Mouse (Mus musculus) embryonic facial prominence, embryonic 15.5 days (tissue): ENCODE measurements around the gene Nr1h5. TPM values are rescaled to one million over a fixed set of nuclear protein-coding genes. Genes with fewer than 3 reads are reported as not detected.

Experiments
- ATAC-seq: fragments of 200-750 bp; cut with Nextera tagmentation; 2 replicates; pipeline ENCODE4 v1.8.0; 2017; ENCODE audit warnings: low read depth, moderate TSS enrichment; ENCODE audit not compliant: insufficient number of reproducible peaks, low FRiP score, low TSS enrichment
- H3K27ac ChIP-seq: fragments of 300-500 bp; sonication (generic); replicated peaks from 2 replicates; pipeline ENCODE4 v1.5.1; 2015; ENCODE audit warnings: mild to moderate bottlenecking, inconsistent platforms
- H3K27me3 ChIP-seq: fragments of 300-500 bp; sonication (generic); 2 replicates; pipeline ENCODE4 v1.6.1; 2015; ENCODE audit warnings: inconsistent platforms
- H3K36me3 ChIP-seq: fragments of 300-500 bp; sonication (generic); 2 replicates; pipeline ENCODE4 v1.6.1; 2015; ENCODE audit warnings: mild to moderate bottlenecking, inconsistent platforms
- H3K4me1 ChIP-seq: fragments of 300-500 bp; sonication (generic); 2 replicates; pipeline ENCODE4 v1.6.1; 2015; ENCODE audit warnings: inconsistent platforms
- H3K4me2 ChIP-seq: fragments of 300-500 bp; sonication (generic); replicated peaks from 2 replicates; pipeline ENCODE4 v1.6.1; 2015; ENCODE audit warnings: mild to moderate bottlenecking, inconsistent platforms
- H3K4me3 ChIP-seq: fragments of 300-500 bp; sonication (generic); replicated peaks from 2 replicates; pipeline ENCODE4 v1.5.1; 2015; ENCODE audit warnings: mild to moderate bottlenecking, inconsistent platforms
- H3K9ac ChIP-seq: fragments of 300-500 bp; sonication (generic); 2 replicates; pipeline ENCODE4 v1.6.1; 2015; ENCODE audit warnings: inconsistent platforms
- H3K9me3 ChIP-seq: fragments of 300-500 bp; sonication (generic); replicated peaks from 2 replicates; pipeline ENCODE4 v1.6.1; 2016; ENCODE audit warnings: inconsistent platforms
- WGBS: fragments of 180-500 bp; shearing (Covaris S2); methylation state at CpG from one replicate; pipeline ENCODE4 v1.1.7; 2015; 5-methylcytosine and 5-hydroxymethylcytosine counted together
- polyA plus RNA-seq: library from polyadenylated mRNA; unstranded; fragments of >200 nt; fragmentation: Nextera tagmentation; extraction: Ambion mirVana; gene quantifications from 2 replicates; pipeline ENCODE4 v1.2.1, GENCODE M21; 2015

Nr1h5 gene
- 0.07 TPM in 1 of 2 replicates, not detected in the other for polyA plus RNA-seq

DNA sequence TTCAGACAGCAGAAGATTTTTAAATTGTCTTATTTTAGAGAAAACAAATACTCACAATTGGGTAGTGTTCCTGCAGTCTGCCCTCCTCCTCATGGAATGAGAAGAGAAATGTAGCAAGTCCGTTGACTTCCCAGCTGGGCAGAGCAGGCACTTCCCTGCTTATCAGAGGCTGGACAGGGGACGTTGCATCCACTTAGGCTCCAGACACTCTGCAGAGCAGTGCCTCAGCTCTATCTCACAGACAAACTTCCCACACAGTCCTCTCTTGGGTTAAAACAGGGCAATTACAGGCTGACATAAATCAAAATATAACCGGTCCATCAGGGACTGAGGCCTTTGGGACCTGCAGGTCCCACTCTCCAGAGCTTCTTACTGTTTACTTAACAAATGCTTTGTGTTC, at the start of gene Nr1h5:
TSS of gene Nr1h5 (minus strand) at position 101 of the 400 bp plus-strand sequence.
- Histone ChIP-seq H3K9me3 (no peaks in the 10 kb centered on the region), H3K4me1 (no peaks in the 10 kb centered on the region), H3K36me3 (no peaks in the 10 kb centered on the region), H3K27ac (no peak within 1 kb of the TSS), H3K4me2 (no peak within 1 kb of the TSS), H3K4me3 (no peak within 1 kb of the TSS), H3K27me3 (no peaks in the 10 kb centered on the region), H3K9ac (no peak within 1 kb of the TSS)
- 53% methylated on average over 3 of the region's 3 CpGs for WGBS
- ATAC-seq: no peak

DNA sequence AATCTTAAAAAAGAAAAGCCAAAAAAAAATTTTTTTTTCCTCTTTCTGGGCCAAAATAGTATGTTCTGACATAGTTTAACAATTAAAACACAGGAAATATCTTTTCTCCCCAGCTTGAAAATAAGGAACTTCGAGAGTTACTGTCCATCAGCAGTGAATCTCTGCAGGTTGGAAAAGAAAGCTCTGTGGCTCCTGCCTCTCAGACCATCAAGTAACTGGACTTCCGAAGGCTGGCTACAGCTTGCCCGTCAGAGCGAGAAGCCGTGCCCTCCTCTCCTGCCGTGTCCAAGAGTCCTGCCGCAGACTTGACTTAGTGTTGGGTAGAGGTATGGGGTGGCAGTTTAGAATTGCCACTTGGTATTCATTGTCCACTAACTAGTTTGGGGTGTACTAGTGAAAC, 37.7 kb upstream of the Nr1h5 start:
- no peak overlapping the region for H3K4me3 ChIP-seq
- no peak overlapping the region for H3K4me2 ChIP-seq
- WGBS: 95% methylated on average over 7 of the region's 7 CpGs
- H3K9me3 ChIP-seq: no peaks in the 10 kb centered on the region
- H3K9ac ChIP-seq: no peak overlapping the region
- H3K27me3 ChIP-seq: no peaks in the 10 kb centered on the region
- no peak for ATAC-seq
- no peak overlapping the region for H3K27ac ChIP-seq
- peaks cover 60% of the 10 kb centered on the region for H3K36me3 ChIP-seq
- peaks cover 9% of the 10 kb centered on the region for H3K4me1 ChIP-seq

GRCm38 (mm10) chr3:102997591-102997990, 33.7 kb upstream of the Nr1h5 start:
- Histone ChIP-seq H3K27ac (no peak overlapping the region), H3K9ac (no peak overlapping the region), H3K4me2 (no peak overlapping the region), H3K36me3 (peaks cover 42% of the 10 kb centered on the region), H3K4me1 (peaks cover 16% of the 10 kb centered on the region), H3K27me3 (no peaks in the 10 kb centered on the region), H3K9me3 (no peaks in the 10 kb centered on the region), H3K4me3 (no peak overlapping the region)
- ATAC-seq: no peak
- WGBS: 77% methylated on average over 3 of the region's 3 CpGs

- ATAC-seq: no peak
- 52% methylated on average over 10 of the region's 10 CpGs for WGBS
- Histone ChIP-seq H3K9me3 (no peaks in the 10 kb centered on the region), H3K9ac (no peak overlapping the region), H3K36me3 (peaks cover 37% of the 10 kb centered on the region), H3K27ac (no peak overlapping the region), H3K27me3 (no peaks in the 10 kb centered on the region), H3K4me3 (peak overlapping the region; percentile 82; the same call in 1 of the 2 replicates), H3K4me2 (no peak overlapping the region), H3K4me1 (peaks cover 16% of the 10 kb centered on the region)
Measured at GRCm38 (mm10) chr3:102997036-102997435, 33.1 kb upstream of the Nr1h5 start.

DNA sequence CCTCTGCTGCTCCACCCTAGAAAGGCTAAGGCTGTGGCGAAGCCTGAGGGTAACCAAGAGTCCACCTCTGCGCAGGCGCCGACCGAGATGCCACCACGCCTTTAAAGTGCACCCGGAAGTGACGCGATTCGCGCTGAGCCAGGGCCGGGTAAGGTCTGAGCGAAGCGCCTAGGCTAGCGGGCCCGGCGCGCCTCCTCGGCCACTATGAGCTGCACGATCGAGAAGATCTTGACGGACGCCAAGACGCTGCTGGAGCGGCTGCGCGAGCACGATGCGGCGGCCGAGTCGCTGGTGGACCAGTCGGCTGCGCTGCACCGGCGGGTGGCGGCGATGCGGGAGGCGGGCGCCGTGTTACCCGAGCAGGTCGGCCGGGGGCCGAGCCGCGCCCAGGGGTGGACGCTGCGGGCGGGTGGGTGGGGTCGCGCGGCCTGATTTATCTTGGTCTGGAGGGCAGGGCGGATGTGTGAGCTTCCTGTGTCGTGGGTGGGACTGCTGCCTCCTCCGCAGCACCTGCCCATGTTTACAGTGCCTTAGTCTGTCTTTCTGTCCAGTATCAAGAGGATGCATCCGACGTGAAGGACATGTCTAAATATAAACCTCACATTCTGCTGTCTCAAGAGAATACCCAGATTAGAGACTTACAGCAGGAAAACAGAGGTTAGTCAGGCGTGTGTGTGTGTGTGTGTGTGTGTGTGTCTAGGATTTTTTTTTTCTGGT, 31.8 kb upstream of the Nr1h5 start, which contains the start of gene Sike1:
TSS of gene Sike1 (plus strand) at position 104 of the 717 bp plus-strand sequence.
- H3K4me3 ChIP-seq: peak within 1 kb of the TSS; percentile 82
- 1% methylated on average over 52 of the region's 60 CpGs for WGBS
- ATAC-seq: peak; percentile 96

DNA sequence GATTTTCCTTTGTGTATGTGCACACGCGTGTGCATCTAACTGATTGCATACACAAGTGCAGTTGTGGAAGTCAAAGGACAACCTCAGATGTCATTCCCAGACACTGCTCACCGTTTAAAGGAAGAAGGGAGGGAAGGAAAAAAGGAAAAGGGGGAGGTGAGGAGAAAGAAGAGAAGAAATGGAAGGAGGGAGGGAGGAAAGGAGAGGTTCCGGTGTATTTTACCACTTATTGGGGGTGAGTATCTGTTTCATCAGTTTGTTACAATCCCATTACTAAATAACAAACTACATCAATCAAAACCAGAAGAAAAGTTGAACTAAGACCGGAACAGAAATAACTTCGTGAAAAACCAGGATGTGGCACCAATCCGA, 31.3 kb upstream of the Nr1h5 start:
- H3K9me3 ChIP-seq: no peaks in the 10 kb centered on the region
- peaks cover 16% of the 10 kb centered on the region for H3K4me1 ChIP-seq
- 47% methylated on average over 7 of the region's 7 CpGs for WGBS
- H3K9ac ChIP-seq: no peak overlapping the region
- no peak for ATAC-seq
- no peaks in the 10 kb centered on the region for H3K27me3 ChIP-seq
- H3K4me3 ChIP-seq: peak overlapping the region; percentile 82
- peak overlapping the region; percentile 96; the same call in 1 of the 2 replicates for H3K27ac ChIP-seq
- H3K36me3 ChIP-seq: peaks cover 23% of the 10 kb centered on the region
- H3K4me2 ChIP-seq: peak overlapping the region; percentile 53

More for the DNA sequence above, 31.8 kb upstream of the Nr1h5 start, which contains the start of gene Sike1:
- Histone ChIP-seq H3K4me1 (peaks cover 16% of the 10 kb centered on the region), H3K9ac (peak within 1 kb of the TSS; percentile 77), H3K9me3 (no peaks in the 10 kb centered on the region), H3K36me3 (peaks cover 28% of the 10 kb centered on the region), H3K27ac (peak within 1 kb of the TSS; percentile 96), H3K27me3 (no peaks in the 10 kb centered on the region), H3K4me2 (peak within 1 kb of the TSS; percentile 53)

DNA sequence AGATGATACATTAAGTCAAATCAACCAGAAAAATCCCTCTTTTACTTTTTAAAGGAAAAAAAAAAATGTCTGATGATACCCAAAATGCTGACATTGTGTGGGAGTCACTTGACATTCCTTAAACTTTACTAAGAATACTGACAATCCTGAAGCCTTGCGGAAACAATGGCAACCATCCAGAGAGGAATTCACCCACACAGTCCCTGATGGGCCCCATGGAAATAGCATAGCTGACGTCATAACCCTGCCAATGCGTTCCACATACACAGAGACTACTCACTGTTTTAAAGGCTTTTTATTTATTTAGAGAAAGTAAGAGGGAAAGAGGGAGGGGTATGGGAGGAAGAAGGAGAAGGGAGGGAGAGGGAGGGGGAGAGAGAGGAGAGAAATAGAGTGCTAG, 29.0 kb upstream of the Nr1h5 start:
- Histone ChIP-seq H3K4me3 (no peak overlapping the region), H3K9ac (no peak overlapping the region), H3K4me1 (peaks cover 16% of the 10 kb centered on the region), H3K36me3 (0 out of 2 replicates have a peak, but pooled peaks cover under 1% of the 10 kb centered on the region), H3K27me3 (no peaks in the 10 kb centered on the region), H3K4me2 (no peak overlapping the region), H3K27ac (no peak overlapping the region), H3K9me3 (no peaks in the 10 kb centered on the region)
- ATAC-seq: no peak
- WGBS: 35% methylated on average over 3 of the region's 3 CpGs

- ATAC-seq: no peak
- Histone ChIP-seq H3K27ac (no peak overlapping the region), H3K4me2 (no peak overlapping the region), H3K4me3 (no peak overlapping the region), H3K27me3 (no peaks in the 10 kb centered on the region), H3K9me3 (no peaks in the 10 kb centered on the region), H3K36me3 (no peaks in the 10 kb centered on the region), H3K9ac (no peak overlapping the region), H3K4me1 (peaks cover 5% of the 10 kb centered on the region; the same call in 1 of the 2 replicates)
- 75% methylated on average over 8 of the region's 8 CpGs for WGBS
Measured at GRCm38 (mm10) chr3:102991041-102991440, 27.1 kb upstream of the Nr1h5 start.

DNA sequence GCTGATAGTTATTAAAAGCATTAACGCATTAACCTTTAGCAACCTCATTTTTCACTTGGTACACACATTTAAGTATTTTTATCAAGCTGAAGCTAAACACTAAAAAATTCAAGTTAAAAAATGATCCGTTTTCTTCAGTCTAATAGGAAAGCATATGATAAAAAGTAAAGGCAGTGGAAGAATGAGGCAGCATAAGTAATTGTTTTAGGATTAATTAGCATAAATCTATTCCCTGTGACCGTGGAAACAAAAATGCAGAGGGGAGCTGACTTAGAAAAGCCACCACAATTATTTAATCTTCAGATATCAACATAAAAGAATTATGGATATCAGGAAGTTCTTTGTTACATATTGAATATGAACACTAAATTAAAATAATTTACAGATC, 16.4 kb upstream of the Nr1h5 start:
- Histone ChIP-seq H3K4me2 (no peak overlapping the region), H3K9me3 (no peaks in the 10 kb centered on the region), H3K9ac (no peak overlapping the region), H3K27me3 (no peaks in the 10 kb centered on the region), H3K36me3 (no peaks in the 10 kb centered on the region), H3K27ac (no peak overlapping the region), H3K4me3 (no peak overlapping the region), H3K4me1 (peaks cover 3% of the 10 kb centered on the region; the same call in 1 of the 2 replicates)
- ATAC-seq: no peak
- WGBS: 58% methylated on average over 3 of the region's 3 CpGs

- 33% methylated on average over 10 of the region's 10 CpGs for WGBS
- ATAC-seq: no peak
Measured at GRCm38 (mm10) chr3:102979550-102980348, 15.8 kb upstream of the Nr1h5 start.

DNA sequence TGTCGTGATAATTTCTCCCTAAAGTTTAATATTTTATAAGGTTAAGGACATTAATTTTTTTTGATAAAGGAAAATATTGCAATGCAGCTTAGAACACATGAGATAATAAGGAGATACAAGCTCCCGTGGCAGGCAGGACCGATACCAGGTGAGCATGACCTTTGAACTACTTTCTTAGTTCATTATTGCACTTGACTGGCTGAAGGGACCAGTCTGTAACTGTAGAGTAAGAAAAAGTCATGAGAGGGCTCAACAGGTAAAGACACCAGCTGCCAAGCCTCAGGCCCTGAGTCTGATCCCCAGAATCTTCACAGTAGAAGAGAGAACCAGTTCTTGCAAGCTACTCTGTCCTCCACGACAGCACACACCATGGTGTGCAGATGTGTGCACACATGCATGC, 13.0 kb upstream of the Nr1h5 start:
- Histone ChIP-seq H3K4me3 (no peak overlapping the region), H3K4me2 (no peak overlapping the region), H3K9me3 (no peaks in the 10 kb centered on the region), H3K4me1 (peaks cover 3% of the 10 kb centered on the region; the same call in 1 of the 2 replicates), H3K36me3 (no peaks in the 10 kb centered on the region), H3K27ac (no peak overlapping the region), H3K27me3 (no peaks in the 10 kb centered on the region), H3K9ac (no peak overlapping the region)
- WGBS: 76% methylated on average over 4 of the region's 4 CpGs
- no peak for ATAC-seq

More at GRCm38 (mm10) chr3:102979550-102980348, 15.8 kb upstream of the Nr1h5 start:
- Histone ChIP-seq H3K27me3 (no peaks in the 10 kb centered on the region), H3K4me2 (no peak overlapping the region), H3K27ac (no peak overlapping the region), H3K4me1 (peaks cover 3% of the 10 kb centered on the region; the same call in 1 of the 2 replicates), H3K4me3 (no peak overlapping the region), H3K9ac (no peak overlapping the region), H3K9me3 (no peaks in the 10 kb centered on the region), H3K36me3 (no peaks in the 10 kb centered on the region)
